Mouse (Mus musculus): ENCODE measurements at regions not wholly inside any gene's neighbourhood (a gene's known extent, or its start where the extent isn't known, plus 50 kb on each side); places are given as distances from the start of the nearest gene placed in this dataset.

- DNase-seq: no peak
Measured at GRCm38 (mm10) chr8:115423682-115424081, 283.9 kb downstream of the Maf start.

GRCm38 (mm10) chr8:115423056-115423455 is 284.5 kb downstream of the Maf start:
- no peak for DNase-seq

GRCm38 (mm10) chr8:115420536-115420935 is 287.1 kb downstream of the Maf start:
- DNase-seq: no peak

- DNase-seq: no peak
Measured at GRCm38 (mm10) chr8:115420131-115420530, 287.5 kb downstream of the Maf start.

GRCm38 (mm10) chr8:115418056-115418455 is 289.5 kb downstream of the Maf start:
- peak; percentile 21 to 52 for DNase-seq

GRCm38 (mm10) chr8:115414061-115414473 is 293.5 kb downstream of the Maf start:
- peak; percentile 80 to 86 for DNase-seq

- DNase-seq: no peak
Measured at GRCm38 (mm10) chr8:115411756-115412155, 295.8 kb downstream of the Maf start.

- DNase-seq: no peak
Measured at GRCm38 (mm10) chr8:115411061-115411460, 296.5 kb downstream of the Maf start.

GRCm38 (mm10) chr8:115410191-115410590 is 297.4 kb downstream of the Maf start:
- DNase-seq: no peak

- DNase-seq: no peak
Measured at GRCm38 (mm10) chr8:115407535-115407934, 300.1 kb downstream of the Maf start.

- no peak for DNase-seq
Measured at GRCm38 (mm10) chr8:115403601-115404000, 304.0 kb downstream of the Maf start.

- DNase-seq: no peak
Measured at GRCm38 (mm10) chr8:115402471-115403197, 305.0 kb downstream of the Maf start.

Measured in thymus, adult 18-20 months (tissue).